Mouse (Mus musculus): ENCODE results near the gene Zbtb32. TPM values are rescaled to one million over a fixed set of nuclear protein-coding genes. Genes with fewer than 3 reads are reported as not detected.

Zbtb32 gene
- 0.30 and 0.35 TPM in 2 replicates for polyA plus RNA-seq (2014; fragmentation: Nextera tagmentation; extraction: Ambion mirVana)

DNA sequence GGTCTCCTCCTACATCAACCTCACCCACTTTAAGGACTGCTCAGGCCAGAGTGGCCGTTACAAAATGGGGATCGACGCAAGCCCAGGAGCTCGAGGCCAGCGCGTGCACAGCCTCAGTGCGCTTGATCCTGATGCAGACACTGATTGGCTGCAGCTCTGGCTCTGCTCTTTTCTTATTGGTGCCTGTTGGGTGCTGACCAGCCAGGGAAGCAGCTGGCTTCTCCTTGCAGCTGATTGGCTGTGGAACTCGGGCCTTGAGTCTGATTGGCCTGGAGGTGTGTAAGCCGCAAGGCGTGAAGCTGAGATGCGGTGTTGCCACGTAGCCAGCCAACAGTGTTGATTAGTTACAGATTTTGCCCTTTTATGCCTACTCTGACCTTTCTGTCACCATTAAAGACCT lies at the start of gene Zbtb32:
Zbtb32 (minus strand) TSS at position 124 of the 400 bp plus-strand sequence.
- Histone ChIP-seq H3K27me3 (ENCODE audit: control insufficient read depth, insufficient read depth, low read length) (no peaks in the 10 kb centered on the region), H3K4me2 (ENCODE audit: low read depth, low read length) (peak within 1 kb of the TSS; percentile 37; the same call in 1 of the 2 replicates), H3K9ac (replicated peaks; ENCODE audit: low read depth, low read length) (0 out of 2 replicates have a peak within 1 kb of the TSS, but pooled peaks have one; percentile 28), H3K9me3 (ENCODE audit: control insufficient read depth, low read length) (no peaks in the 10 kb centered on the region), H3K27ac (ENCODE audit: low read depth, low read length) (no peak within 1 kb of the TSS), H3K4me3 (ENCODE audit: low read depth, low read length) (no peak within 1 kb of the TSS), H3K4me1 (ENCODE audit: control insufficient read depth, insufficient read depth, low read length) (0 out of 2 replicates have a peak, but pooled peaks cover 3% of the 10 kb centered on the region), H3K36me3 (ENCODE audit: control insufficient read depth, insufficient read depth, low read length) (no peaks in the 10 kb centered on the region)
- ATAC-seq (ENCODE audit: low read depth) = no peak
- WGBS = 94% methylated on average over 12 of the region's 12 CpGs

GRCm38 (mm10) chr7:30639083-30639482 lies 40.4 kb upstream of the Zbtb32 start:
- H3K36me3 ChIP-seq (ENCODE audit: control insufficient read depth, insufficient read depth, low read length) = peaks cover 28% of the 10 kb centered on the region
- no peak overlapping the region for H3K4me3 ChIP-seq (ENCODE audit: low read depth, low read length)
- H3K4me2 ChIP-seq (ENCODE audit: low read depth, low read length) = no peak overlapping the region
- no peak overlapping the region for H3K9ac ChIP-seq (replicated peaks; ENCODE audit: low read depth, low read length)
- H3K4me1 ChIP-seq (ENCODE audit: control insufficient read depth, insufficient read depth, low read length) = no peaks in the 10 kb centered on the region
- peaks cover 22% of the 10 kb centered on the region for H3K27me3 ChIP-seq (ENCODE audit: control insufficient read depth, insufficient read depth, low read length)
- no peaks in the 10 kb centered on the region for H3K9me3 ChIP-seq (ENCODE audit: control insufficient read depth, low read length)
- WGBS = 19% methylated on average over 4 of the region's 4 CpGs
- H3K27ac ChIP-seq (ENCODE audit: low read depth, low read length) = no peak overlapping the region
- no peak for ATAC-seq (ENCODE audit: low read depth)

DNA sequence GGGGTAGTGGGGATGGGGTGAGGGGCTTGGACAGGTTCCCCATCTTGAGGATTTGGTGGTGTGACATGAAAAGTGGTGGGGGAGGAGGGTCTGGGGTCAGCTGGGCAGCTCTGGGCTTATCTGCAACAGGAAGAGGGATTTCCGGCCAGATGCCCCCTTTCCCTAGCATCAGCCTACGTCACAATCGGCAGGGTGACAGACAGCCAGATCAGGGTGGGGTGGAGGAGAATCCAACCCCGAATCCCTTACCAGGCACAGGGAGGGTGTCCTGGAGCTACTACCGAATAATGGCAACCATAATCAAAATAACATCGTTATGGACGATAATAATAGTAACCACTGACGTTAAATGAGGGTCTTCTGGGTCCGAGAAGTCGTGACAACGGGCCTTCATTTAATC lies 37.7 kb upstream of the Zbtb32 start:
- Histone ChIP-seq H3K27me3 (ENCODE audit: control insufficient read depth, insufficient read depth, low read length) (peaks cover 27% of the 10 kb centered on the region), H3K9ac (replicated peaks; ENCODE audit: low read depth, low read length) (no peak overlapping the region), H3K4me2 (ENCODE audit: low read depth, low read length) (no peak overlapping the region), H3K9me3 (ENCODE audit: control insufficient read depth, low read length) (no peaks in the 10 kb centered on the region), H3K4me1 (ENCODE audit: control insufficient read depth, insufficient read depth, low read length) (no peaks in the 10 kb centered on the region), H3K36me3 (ENCODE audit: control insufficient read depth, insufficient read depth, low read length) (peaks cover 5% of the 10 kb centered on the region; the same call in 1 of the 2 replicates), H3K27ac (ENCODE audit: low read depth, low read length) (no peak overlapping the region), H3K4me3 (ENCODE audit: low read depth, low read length) (no peak overlapping the region)
- WGBS = 32% methylated on average over 11 of the region's 11 CpGs
- no peak for ATAC-seq (ENCODE audit: low read depth)

GRCm38 (mm10) chr7:30635752-30636151 lies 37.0 kb upstream of the Zbtb32 start, which contains the start of gene Etv2:
Gene Etv2, minus strand, starts transcription at chr7:30635852.
- no peaks in the 10 kb centered on the region for H3K4me1 ChIP-seq (ENCODE audit: control insufficient read depth, insufficient read depth, low read length)
- no peak within 1 kb of the TSS for H3K27ac ChIP-seq (ENCODE audit: low read depth, low read length)
- no peak for ATAC-seq (ENCODE audit: low read depth)
- peaks cover 28% of the 10 kb centered on the region for H3K27me3 ChIP-seq (ENCODE audit: control insufficient read depth, insufficient read depth, low read length)
- H3K4me3 ChIP-seq (ENCODE audit: low read depth, low read length) = 0 out of 2 replicates have a peak within 1 kb of the TSS, but pooled peaks have one; percentile 13
- H3K9ac ChIP-seq (replicated peaks; ENCODE audit: low read depth, low read length) = no peak within 1 kb of the TSS
- H3K36me3 ChIP-seq (ENCODE audit: control insufficient read depth, insufficient read depth, low read length) = no peaks in the 10 kb centered on the region
- H3K4me2 ChIP-seq (ENCODE audit: low read depth, low read length) = peak within 1 kb of the TSS; percentile 16; the same call in 1 of the 2 replicates
- WGBS = 3% methylated on average over 5 of the region's 5 CpGs
- no peaks in the 10 kb centered on the region for H3K9me3 ChIP-seq (ENCODE audit: control insufficient read depth, low read length)

DNA sequence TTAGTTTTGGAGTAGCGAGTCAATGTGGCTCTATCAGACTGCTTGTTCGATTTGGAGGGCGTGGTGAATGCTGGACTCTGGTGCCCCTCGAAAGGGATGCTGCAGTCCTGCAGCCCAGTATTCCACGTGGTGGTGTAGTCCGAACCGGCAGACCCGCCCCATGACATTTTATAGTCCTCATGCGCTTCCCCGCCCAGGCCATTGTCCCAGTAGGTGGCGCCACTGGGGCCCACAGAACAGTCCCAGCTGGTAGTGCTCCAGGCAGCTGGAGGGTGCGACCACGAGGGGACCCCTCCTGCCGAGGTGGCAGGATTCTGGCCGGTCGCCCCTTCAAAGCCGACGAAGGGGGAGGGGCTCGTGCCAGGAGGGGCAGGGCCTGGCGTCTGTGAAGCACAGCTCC lies 35.9 kb upstream of the Zbtb32 start:
- WGBS = under 1% methylated on average over 20 of the region's 20 CpGs
- peak; percentile 74 for ATAC-seq (ENCODE audit: low read depth)
- peak overlapping the region; percentile 16; the same call in 1 of the 2 replicates for H3K4me2 ChIP-seq (ENCODE audit: low read depth, low read length)

DNA sequence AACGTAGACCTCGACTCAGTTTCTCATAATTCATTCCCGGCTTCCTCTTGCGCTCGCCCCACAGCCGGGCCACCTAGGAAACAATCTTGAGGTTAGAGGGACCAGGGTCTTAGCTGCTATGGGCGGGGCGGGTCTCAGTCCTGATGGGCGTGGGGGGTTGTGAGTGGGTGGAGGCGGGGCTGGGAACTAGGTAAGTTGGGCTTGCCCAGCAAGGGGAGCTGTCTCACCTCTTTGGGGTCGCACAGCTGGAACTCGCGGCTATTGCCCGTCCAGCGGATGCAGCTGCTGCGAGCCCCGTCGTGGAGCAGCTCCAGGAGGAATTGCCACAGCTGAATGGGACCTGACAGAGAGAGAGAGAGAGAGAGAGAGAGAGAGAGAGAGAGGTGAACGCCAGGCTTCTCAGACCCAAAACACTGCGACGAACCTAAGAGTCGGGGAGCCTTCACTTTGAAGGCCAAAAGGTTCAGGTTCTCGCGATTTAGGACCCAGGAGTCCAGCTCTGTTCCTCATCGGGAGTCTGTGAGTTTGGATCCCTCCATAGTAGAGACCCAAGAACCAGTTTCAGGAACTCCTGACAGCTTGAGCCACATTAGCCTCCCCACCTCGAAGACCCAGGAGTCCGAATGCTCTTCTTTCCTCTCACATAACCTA lies 35.2 kb upstream of the Zbtb32 start:
- WGBS = 4% methylated on average over 27 of the region's 27 CpGs
- Histone ChIP-seq H3K4me3 (ENCODE audit: low read depth, low read length) (no peak overlapping the region), H3K27ac (ENCODE audit: low read depth, low read length) (no peak overlapping the region), H3K9me3 (ENCODE audit: control insufficient read depth, low read length) (no peaks in the 10 kb centered on the region), H3K4me1 (ENCODE audit: control insufficient read depth, insufficient read depth, low read length) (no peaks in the 10 kb centered on the region), H3K4me2 (ENCODE audit: low read depth, low read length) (no peak overlapping the region), H3K36me3 (ENCODE audit: control insufficient read depth, insufficient read depth, low read length) (no peaks in the 10 kb centered on the region), H3K9ac (replicated peaks; ENCODE audit: low read depth, low read length) (no peak overlapping the region), H3K27me3 (ENCODE audit: control insufficient read depth, insufficient read depth, low read length) (peaks cover 28% of the 10 kb centered on the region)
- ATAC-seq (ENCODE audit: low read depth) = no peak

More for the DNA sequence above, 35.9 kb upstream of the Zbtb32 start:
- H3K4me3 ChIP-seq (ENCODE audit: low read depth, low read length) = 0 out of 2 replicates have a peak overlapping the region, but pooled peaks have one; percentile 13
- peaks cover 28% of the 10 kb centered on the region for H3K27me3 ChIP-seq (ENCODE audit: control insufficient read depth, insufficient read depth, low read length)
- H3K9ac ChIP-seq (replicated peaks; ENCODE audit: low read depth, low read length) = no peak overlapping the region
- no peaks in the 10 kb centered on the region for H3K9me3 ChIP-seq (ENCODE audit: control insufficient read depth, low read length)
- H3K4me1 ChIP-seq (ENCODE audit: control insufficient read depth, insufficient read depth, low read length) = no peaks in the 10 kb centered on the region
- H3K36me3 ChIP-seq (ENCODE audit: control insufficient read depth, insufficient read depth, low read length) = no peaks in the 10 kb centered on the region
- no peak overlapping the region for H3K27ac ChIP-seq (ENCODE audit: low read depth, low read length)

GRCm38 (mm10) chr7:30629013-30629412 lies 30.3 kb upstream of the Zbtb32 start:
- Histone ChIP-seq H3K27me3 (ENCODE audit: control insufficient read depth, insufficient read depth, low read length) (peaks cover 7% of the 10 kb centered on the region), H3K4me2 (ENCODE audit: low read depth, low read length) (no peak overlapping the region), H3K9me3 (ENCODE audit: control insufficient read depth, low read length) (no peaks in the 10 kb centered on the region), H3K9ac (replicated peaks; ENCODE audit: low read depth, low read length) (no peak overlapping the region), H3K27ac (ENCODE audit: low read depth, low read length) (no peak overlapping the region), H3K36me3 (ENCODE audit: control insufficient read depth, insufficient read depth, low read length) (no peaks in the 10 kb centered on the region), H3K4me3 (ENCODE audit: low read depth, low read length) (no peak overlapping the region), H3K4me1 (ENCODE audit: control insufficient read depth, insufficient read depth, low read length) (peaks cover 9% of the 10 kb centered on the region; the same call in 1 of the 2 replicates)
- no peak for ATAC-seq (ENCODE audit: low read depth)

GRCm38 (mm10) chr7:30626647-30627046 lies 27.9 kb upstream of the Zbtb32 start:
- no peak overlapping the region for H3K27ac ChIP-seq (ENCODE audit: low read depth, low read length)
- H3K4me3 ChIP-seq (ENCODE audit: low read depth, low read length) = no peak overlapping the region
- ATAC-seq (ENCODE audit: low read depth) = no peak
- H3K9ac ChIP-seq (replicated peaks; ENCODE audit: low read depth, low read length) = no peak overlapping the region
- H3K27me3 ChIP-seq (ENCODE audit: control insufficient read depth, insufficient read depth, low read length) = peaks cover 2% of the 10 kb centered on the region; the same call in 1 of the 2 replicates
- peak overlapping the region; percentile 51; the same call in 1 of the 2 replicates for H3K4me2 ChIP-seq (ENCODE audit: low read depth, low read length)
- peaks cover 15% of the 10 kb centered on the region for H3K36me3 ChIP-seq (ENCODE audit: control insufficient read depth, insufficient read depth, low read length)
- 90% methylated on average over 5 of the region's 5 CpGs for WGBS
- H3K9me3 ChIP-seq (ENCODE audit: control insufficient read depth, low read length) = no peaks in the 10 kb centered on the region
- peaks cover 9% of the 10 kb centered on the region; the same call in 1 of the 2 replicates for H3K4me1 ChIP-seq (ENCODE audit: control insufficient read depth, insufficient read depth, low read length)
